Mouse (Mus musculus): ENCODE measurements around the gene Akap6. TPM values are rescaled to one million over a fixed set of nuclear protein-coding genes. Genes with fewer than 3 reads are reported as not detected.
A peak's percentile ranks its signal among the peaks of the same experiment; 100 is the strongest.

The Akap6 gene
- 100 to 1,000 TPM; 178 to 181 TPM for total RNA-seq (2021)
- long read RNA-seq, experiment 1, full-length matches to known transcripts: 27 of 65 reads
- long read RNA-seq, experiment 1, partial matches to known transcripts: 23 of 65 reads
- long read RNA-seq, experiment 1, other reads (novel, unspliced or antisense): 15 of 65 reads
- long read RNA-seq, experiment 2, full-length matches to known transcripts: 26 of 48 reads
- long read RNA-seq, experiment 2, partial matches to known transcripts: 13 of 48 reads
- long read RNA-seq, experiment 2, other reads (novel, unspliced or antisense): 9 of 48 reads

DNA sequence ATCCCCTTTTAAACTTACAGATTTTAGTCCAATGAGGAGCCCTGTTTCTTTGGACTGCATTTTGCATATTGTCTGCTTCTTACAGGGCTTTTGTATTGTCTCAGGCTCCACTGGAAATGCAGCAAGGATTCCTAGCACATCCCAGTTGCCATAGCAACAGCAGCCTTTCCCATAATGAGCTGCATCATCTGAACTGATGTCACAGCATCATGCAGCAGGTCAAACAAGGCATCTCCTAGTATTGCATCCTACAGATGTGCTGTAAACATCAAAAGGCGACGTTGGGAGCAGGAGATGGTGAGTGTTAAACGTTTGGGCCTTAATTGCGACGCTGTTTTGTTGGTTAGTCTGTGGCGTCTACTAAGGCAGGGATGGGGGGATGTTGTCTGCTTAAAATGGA, at the start of gene Akap6:
Akap6 (plus strand) TSS at position 238 of the 400 bp plus-strand sequence.
- DNase-seq (ENCODE audit: extremely low spot score in 1 of 2, low spot score in 2 of 2): peak; percentile 67 to 78
- Histone ChIP-seq H3K27ac (peak within 1 kb of the TSS; percentile 96), H3K4me3 (peak within 1 kb of the TSS; percentile 61)
- intact Hi-C loops (cut with DNase I): loop anchor here (2.0 kb wide), 1 partner anchor 96 kb away; no protein-coding TSS in a partner anchor
- no peak for TF ChIP-seq CTCF (IDR thresholded peaks at IDR 0.05)

DNA sequence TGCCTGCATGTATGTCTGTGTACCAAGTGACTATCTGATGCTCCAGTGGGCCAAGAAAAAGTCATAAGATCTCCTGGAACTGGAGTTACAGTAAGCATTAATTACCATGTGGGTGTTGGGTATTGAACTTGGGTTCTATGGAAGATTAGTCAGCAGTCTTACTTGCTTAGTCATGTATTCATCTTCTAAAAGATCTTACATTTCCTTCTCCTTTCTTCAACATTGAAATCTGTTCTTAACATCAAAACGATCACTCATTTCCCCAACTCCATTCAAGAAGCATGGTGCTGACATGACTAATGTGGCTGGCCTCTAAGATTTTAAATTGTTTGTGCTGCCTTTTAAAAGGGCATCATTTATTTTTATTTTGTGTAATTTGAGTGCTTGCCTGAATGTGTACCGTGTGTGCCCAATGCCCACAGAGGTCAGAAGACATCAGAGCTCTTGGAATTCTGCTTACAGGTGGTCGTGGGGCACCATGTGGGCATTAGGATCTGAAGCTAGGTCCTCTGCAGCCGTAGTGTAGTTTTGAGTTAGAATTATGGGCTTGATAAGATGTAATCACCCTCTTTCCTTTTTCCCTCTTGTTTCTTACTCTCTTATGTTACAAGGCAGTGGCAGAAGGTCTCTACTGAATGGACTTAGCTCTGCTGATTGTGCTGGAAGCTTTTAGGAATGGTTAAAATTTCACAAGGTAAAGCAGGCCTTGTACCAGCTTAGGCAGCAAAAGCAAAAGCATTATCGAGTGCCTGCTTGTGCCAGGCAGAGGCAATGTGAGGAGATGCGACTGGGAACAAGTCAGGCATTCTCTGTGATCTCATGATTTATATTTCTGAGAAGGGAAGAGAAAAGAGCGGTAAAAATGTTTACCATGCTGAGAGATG, 36.0 kb upstream of the Akap6 start:
- no peak overlapping the region for H3K27ac ChIP-seq

DNA sequence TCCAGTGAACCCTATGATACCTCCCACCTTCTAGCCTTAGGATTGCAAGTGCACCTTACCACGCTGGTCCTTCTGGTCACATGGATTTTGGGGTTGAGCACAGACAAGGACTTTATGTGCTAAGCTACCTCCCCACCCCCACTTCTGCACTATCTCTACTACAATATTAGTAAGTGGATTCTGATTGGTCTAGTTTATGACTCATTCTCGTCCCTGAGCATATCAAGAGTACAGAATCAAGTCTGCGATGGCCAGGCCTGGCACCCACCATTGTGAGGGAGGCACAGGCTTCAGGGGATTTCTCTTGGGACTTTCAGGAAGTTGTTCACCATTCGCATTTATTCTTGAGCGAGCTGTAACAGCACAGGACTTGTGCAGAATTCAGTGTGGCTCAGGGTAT, 34.2 kb upstream of the Akap6 start:
- H3K4me3 ChIP-seq: no peak overlapping the region
- DNase-seq (ENCODE audit: extremely low spot score in 1 of 2, low spot score in 2 of 2): no peak
- intact Hi-C loops (cut with DNase I): no loop called here
- no peak overlapping the region for H3K27ac ChIP-seq
- TF ChIP-seq CTCF (IDR thresholded peaks at IDR 0.05): no peak

More for the DNA sequence above, 36.0 kb upstream of the Akap6 start:
- intact Hi-C loops (cut with DNase I): no loop called here
- TF ChIP-seq CTCF (IDR thresholded peaks at IDR 0.05): no peak
- H3K4me3 ChIP-seq: no peak overlapping the region
- no peak for DNase-seq (ENCODE audit: extremely low spot score in 1 of 2, low spot score in 2 of 2)

DNA sequence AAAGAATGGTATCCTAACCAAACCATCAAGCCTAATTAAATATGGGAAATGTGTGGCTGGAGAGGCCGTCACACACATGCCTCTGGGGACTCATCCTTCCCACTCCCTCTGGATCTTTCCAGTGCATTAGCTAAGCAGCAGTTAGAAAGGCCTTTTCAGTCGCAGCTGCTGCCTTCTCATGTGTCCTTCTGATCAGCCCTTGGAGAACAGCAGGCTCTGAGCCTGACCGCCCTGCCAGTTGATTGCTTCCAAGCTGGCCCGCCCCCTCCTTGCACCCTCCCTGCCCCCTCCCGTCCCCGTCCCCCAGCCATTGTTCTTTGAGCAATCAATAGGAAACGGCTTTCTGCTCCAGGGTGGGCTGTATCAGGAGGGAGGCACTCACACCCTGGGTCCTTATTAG, 27.7 kb upstream of the Akap6 start:
- Histone ChIP-seq H3K27ac (no peak overlapping the region), H3K4me3 (no peak overlapping the region)
- TF ChIP-seq CTCF (IDR thresholded peaks at IDR 0.05): no peak
- DNase-seq (ENCODE audit: extremely low spot score in 1 of 2, low spot score in 2 of 2): no peak
- intact Hi-C loops (cut with DNase I): no loop called here

DNA sequence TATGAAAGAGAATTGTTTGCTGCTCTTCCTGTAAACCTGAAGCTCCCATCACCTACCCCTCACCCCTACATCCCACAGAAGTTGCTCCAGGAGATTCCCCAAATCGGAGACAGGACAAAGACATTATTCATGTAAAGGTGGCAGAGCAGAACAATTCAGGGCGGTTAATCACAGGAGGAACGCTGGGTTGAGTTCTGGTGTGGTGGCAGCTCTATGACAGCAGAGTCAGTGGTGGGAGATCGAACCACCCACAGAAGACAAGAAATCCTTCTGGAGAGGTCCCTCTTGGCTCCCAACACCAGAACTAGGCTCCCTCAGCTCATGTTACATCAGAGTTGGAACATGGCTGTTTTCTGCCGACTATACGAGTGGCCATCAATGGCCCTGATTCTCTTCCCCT, 27.2 kb upstream of the Akap6 start:
- Histone ChIP-seq H3K27ac (no peak overlapping the region), H3K4me3 (no peak overlapping the region)
- no peak for TF ChIP-seq CTCF (IDR thresholded peaks at IDR 0.05)
- intact Hi-C loops (cut with DNase I): no loop called here
- no peak for DNase-seq (ENCODE audit: extremely low spot score in 1 of 2, low spot score in 2 of 2)

GRCm38 (mm10) chr12:52673361-52673960, 25.7 kb upstream of the Akap6 start:
- DNase-seq (ENCODE audit: extremely low spot score in 1 of 2, low spot score in 2 of 2): no peak

GRCm38 (mm10) chr12:52675010-52675409, 24.2 kb upstream of the Akap6 start:
- Histone ChIP-seq H3K4me3 (no peak overlapping the region), H3K27ac (no peak overlapping the region)
- TF ChIP-seq CTCF (IDR thresholded peaks at IDR 0.05): no peak
- intact Hi-C loops (cut with DNase I): no loop called here
- no peak for DNase-seq (ENCODE audit: extremely low spot score in 1 of 2, low spot score in 2 of 2)

More at GRCm38 (mm10) chr12:52673361-52673960, 25.7 kb upstream of the Akap6 start:
- intact Hi-C loops (cut with DNase I): no loop called here
- H3K4me3 ChIP-seq: no peak overlapping the region
- no peak overlapping the region for H3K27ac ChIP-seq
- no peak for TF ChIP-seq CTCF (IDR thresholded peaks at IDR 0.05)

GRCm38 (mm10) chr12:52687355-52687754, 11.8 kb upstream of the Akap6 start:
- H3K27ac ChIP-seq: no peak overlapping the region
- no peak for TF ChIP-seq CTCF (IDR thresholded peaks at IDR 0.05)
- DNase-seq (ENCODE audit: extremely low spot score in 1 of 2, low spot score in 2 of 2): no peak
- intact Hi-C loops (cut with DNase I): no loop called here
- H3K4me3 ChIP-seq: no peak overlapping the region

DNA sequence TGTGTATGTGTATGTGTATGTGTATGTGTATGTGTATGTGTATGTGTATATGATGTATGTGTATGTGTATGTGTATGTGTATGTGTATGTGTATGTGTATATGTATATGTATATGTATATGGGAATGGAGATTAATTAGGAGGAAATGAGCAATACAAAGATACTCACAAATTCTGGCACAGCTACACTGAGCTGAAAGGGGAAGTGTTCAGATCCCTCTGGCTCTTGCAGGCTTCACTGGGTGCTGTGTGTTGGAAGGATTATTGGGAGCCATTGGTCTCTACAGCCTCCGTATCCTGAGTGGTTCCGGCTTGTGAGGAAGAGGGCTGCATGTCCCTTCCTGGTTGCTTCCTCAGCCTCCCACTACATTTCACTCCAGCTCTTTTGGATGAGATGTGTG, 10.5 kb upstream of the Akap6 start:
- TF ChIP-seq CTCF (IDR thresholded peaks at IDR 0.05): no peak
- DNase-seq (ENCODE audit: extremely low spot score in 1 of 2, low spot score in 2 of 2): no peak
- intact Hi-C loops (cut with DNase I): no loop called here
- H3K4me3 ChIP-seq: no peak overlapping the region
- H3K27ac ChIP-seq: no peak overlapping the region

DNA sequence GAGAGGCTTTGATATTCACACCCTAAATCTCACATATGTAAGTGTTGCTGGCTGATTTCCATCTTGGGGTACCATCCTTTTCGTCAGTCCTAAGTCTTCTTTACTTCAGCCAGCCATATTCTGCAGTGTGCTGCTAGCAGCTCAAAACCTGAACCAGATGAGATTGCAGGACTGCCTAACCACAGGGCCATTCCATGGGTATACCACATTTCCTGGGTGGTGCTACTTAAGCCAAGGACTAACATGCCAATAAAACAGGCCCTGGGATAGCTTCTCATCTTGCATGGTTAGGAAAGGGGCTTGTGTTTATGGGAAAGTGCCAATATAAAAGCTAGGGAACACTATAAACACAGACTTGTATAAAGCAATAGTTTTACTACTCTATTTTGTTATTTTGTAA, 7.6 kb upstream of the Akap6 start:
- Histone ChIP-seq H3K27ac (no peak overlapping the region), H3K4me3 (no peak overlapping the region)
- DNase-seq (ENCODE audit: extremely low spot score in 1 of 2, low spot score in 2 of 2): no peak
- no peak for TF ChIP-seq CTCF (IDR thresholded peaks at IDR 0.05)
- intact Hi-C loops (cut with DNase I): no loop called here

DNA sequence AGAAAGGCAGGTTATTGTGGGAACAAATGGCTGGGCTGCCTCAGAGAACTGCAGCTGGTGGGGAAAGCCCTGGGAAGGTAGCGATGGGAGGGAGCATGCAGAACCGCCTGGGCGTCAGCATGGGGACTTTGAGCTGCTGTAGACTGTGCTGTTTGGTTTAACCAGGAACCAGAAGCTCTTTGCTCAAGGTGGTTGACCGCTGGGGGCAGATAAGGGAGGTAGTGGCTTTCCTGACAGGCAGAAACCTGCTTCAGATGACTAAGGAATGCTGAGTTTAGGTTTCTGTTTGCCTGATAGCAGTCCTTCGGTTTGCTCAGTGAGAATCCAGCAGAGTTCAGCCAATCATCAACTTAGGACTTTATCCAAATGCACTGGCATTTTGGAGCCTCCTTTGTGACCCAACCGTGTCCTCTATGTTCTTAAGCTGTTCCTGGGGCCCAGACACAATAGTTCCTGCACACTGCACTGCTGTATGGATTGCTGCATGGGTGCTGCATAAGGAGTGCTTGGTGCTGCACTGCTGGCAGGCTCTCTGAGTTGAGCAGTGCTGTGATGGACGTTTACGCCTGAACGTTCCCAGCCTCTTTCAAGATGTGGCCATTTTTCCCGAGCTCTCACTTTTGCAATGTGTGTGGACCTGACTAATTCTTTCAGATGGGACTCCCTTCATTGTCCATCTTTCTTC, 6.8 kb upstream of the Akap6 start:
- no peak for DNase-seq (ENCODE audit: extremely low spot score in 1 of 2, low spot score in 2 of 2)
- TF ChIP-seq CTCF (IDR thresholded peaks at IDR 0.05): no peak
- Histone ChIP-seq H3K27ac (no peak overlapping the region), H3K4me3 (no peak overlapping the region)
- intact Hi-C loops (cut with DNase I): no loop called here
